Mouse (Mus musculus) heart, embryonic 12.5 days (tissue): ENCODE measurements around the gene Etnk2. TPM values are rescaled to one million over a fixed set of nuclear protein-coding genes. Genes with fewer than 3 reads are reported as not detected.
"Not testable (repeated sequence)": the region's sequence is repeated elsewhere in the genome, so short reads cannot be mapped to it uniquely, and the experiment has no call there.

ENCODE experiments used
- ATAC-seq: fragments of 200-750 bp; cut with Nextera tagmentation; 2 replicates; pipeline ENCODE4 v1.8.0; 2017; ENCODE audit warnings: moderate TSS enrichment, moderate library complexity; ENCODE audit not compliant: insufficient number of reproducible peaks, low FRiP score
- H3K27ac ChIP-seq: fragments of 300-500 bp; sonication (generic); 2 replicates; pipeline ENCODE4 v1.5.1; 2016; ENCODE audit warnings: mild to moderate bottlenecking, moderate library complexity; ENCODE audit not compliant: poor library complexity, severe bottlenecking
- H3K27me3 ChIP-seq: fragments of 300-500 bp; sonication (generic); replicated peaks from 2 replicates; pipeline ENCODE4 v1.6.1; 2016; ENCODE audit warnings: mild to moderate bottlenecking, moderate library complexity
- H3K36me3 ChIP-seq: fragments of 300-500 bp; sonication (generic); 2 replicates; pipeline ENCODE4 v1.6.1; 2016; ENCODE audit warnings: mild to moderate bottlenecking, moderate library complexity
- H3K4me1 ChIP-seq: fragments of 300-500 bp; sonication (generic); replicated peaks from 2 replicates; pipeline ENCODE4 v1.6.1; 2016; ENCODE audit warnings: mild to moderate bottlenecking
- H3K4me2 ChIP-seq: fragments of 300-500 bp; sonication (generic); 2 replicates; pipeline ENCODE4 v1.6.1; 2016; ENCODE audit warnings: mild to moderate bottlenecking, moderate library complexity
- H3K4me3 ChIP-seq: fragments of 300-500 bp; sonication (generic); 2 replicates; pipeline ENCODE4 v1.5.1; 2016; ENCODE audit warnings: mild to moderate bottlenecking
- H3K9ac ChIP-seq: fragments of 300-500 bp; sonication (generic); 2 replicates; pipeline ENCODE4 v1.6.1; 2016; ENCODE audit warnings: mild to moderate bottlenecking, moderate library complexity
- H3K9me3 ChIP-seq: fragments of 300-500 bp; sonication (generic); replicated peaks from 2 replicates; pipeline ENCODE4 v1.6.1; 2016; ENCODE audit warnings: mild to moderate bottlenecking, moderate library complexity
- WGBS: fragments of 180-500 bp; shearing (Covaris S2); methylation state at CpG from one replicate; pipeline ENCODE4 v1.1.7; 2016; 5-methylcytosine and 5-hydroxymethylcytosine counted together
- polyA plus RNA-seq: library from polyadenylated mRNA; unstranded; fragments of >200 nt; fragmentation: Nextera tagmentation; extraction: Ambion mirVana; gene quantifications from 2 replicates; pipeline ENCODE4 v1.2.1, GENCODE M21; 2016

The Etnk2 gene
- polyA plus RNA-seq, 1 experiment from 2014 or later = 1.7 TPM

- peaks cover 57% of the 10 kb centered on the region for H3K27me3 ChIP-seq
- WGBS = 8% methylated on average over 34 of the region's 34 CpGs
- peak overlapping the region; percentile 78 for H3K4me2 ChIP-seq
- peaks cover 9% of the 10 kb centered on the region; the same call in 1 of the 2 replicates for H3K4me1 ChIP-seq
- H3K9ac ChIP-seq = peak overlapping the region; percentile 64
- H3K9me3 ChIP-seq = no peaks in the 10 kb centered on the region
- no peak overlapping the region for H3K27ac ChIP-seq
- no peak for ATAC-seq
- H3K4me3 ChIP-seq = peak overlapping the region; percentile 40
- H3K36me3 ChIP-seq = no peaks in the 10 kb centered on the region
Observed at GRCm38 (mm10) chr1:133328896-133329637, 34.3 kb upstream of the Etnk2 start.

GRCm38 (mm10) chr1:133329638-133329964, 33.8 kb upstream of the Etnk2 start:
- ATAC-seq = no peak
- Histone ChIP-seq H3K9me3 (no peaks in the 10 kb centered on the region), H3K9ac (peak overlapping the region; percentile 64), H3K4me3 (peak overlapping the region; percentile 40), H3K27ac (no peak overlapping the region), H3K36me3 (no peaks in the 10 kb centered on the region), H3K4me2 (peak overlapping the region; percentile 78), H3K4me1 (peaks cover 9% of the 10 kb centered on the region; the same call in 1 of the 2 replicates), H3K27me3 (peaks cover 56% of the 10 kb centered on the region)
- WGBS = 25% methylated on average over 7 of the region's 7 CpGs

- no peak overlapping the region for H3K9ac ChIP-seq
- 55% methylated on average over 3 of the region's 3 CpGs for WGBS
- H3K36me3 ChIP-seq = no peaks in the 10 kb centered on the region
- no peak for ATAC-seq
- H3K4me2 ChIP-seq = no peak overlapping the region
- no peak overlapping the region for H3K4me3 ChIP-seq
- no peaks in the 10 kb centered on the region for H3K9me3 ChIP-seq
- no peak overlapping the region for H3K27ac ChIP-seq
- H3K27me3 ChIP-seq = peaks cover 56% of the 10 kb centered on the region
- H3K4me1 ChIP-seq = peaks cover 9% of the 10 kb centered on the region; the same call in 1 of the 2 replicates
Observed at GRCm38 (mm10) chr1:133331142-133331541, 32.2 kb upstream of the Etnk2 start.

GRCm38 (mm10) chr1:133332656-133333430, 30.5 kb upstream of the Etnk2 start:
- 83% methylated on average over 11 of the region's 11 CpGs for WGBS
- no peak overlapping the region for H3K4me3 ChIP-seq
- no peaks in the 10 kb centered on the region for H3K36me3 ChIP-seq
- no peak overlapping the region for H3K27ac ChIP-seq
- no peak for ATAC-seq
- H3K4me2 ChIP-seq = no peak overlapping the region
- H3K27me3 ChIP-seq = peaks cover 45% of the 10 kb centered on the region
- H3K9me3 ChIP-seq = no peaks in the 10 kb centered on the region
- H3K9ac ChIP-seq = no peak overlapping the region
- H3K4me1 ChIP-seq = peaks cover 9% of the 10 kb centered on the region; the same call in 1 of the 2 replicates

GRCm38 (mm10) chr1:133333937-133334336, 29.4 kb upstream of the Etnk2 start:
- Histone ChIP-seq H3K4me1 (peaks cover 9% of the 10 kb centered on the region; the same call in 1 of the 2 replicates), H3K27ac (no peak overlapping the region), H3K4me2 (no peak overlapping the region), H3K9ac (no peak overlapping the region), H3K4me3 (no peak overlapping the region), H3K36me3 (no peaks in the 10 kb centered on the region), H3K27me3 (peaks cover 34% of the 10 kb centered on the region), H3K9me3 (no peaks in the 10 kb centered on the region)
- WGBS = 75% methylated on average over 6 of the region's 6 CpGs
- ATAC-seq = no peak

GRCm38 (mm10) chr1:133340403-133340802, 23.0 kb upstream of the Etnk2 start:
- ATAC-seq, H3K27me3 ChIP-seq, H3K27ac ChIP-seq, H3K4me3 ChIP-seq, H3K9ac ChIP-seq, H3K9me3 ChIP-seq, H3K4me1 ChIP-seq, H3K4me2 ChIP-seq, H3K36me3 ChIP-seq: not testable (repeated sequence)
- 58% methylated on average over 1 of the region's 1 CpGs for WGBS

- 0 out of 2 replicates have a peak, but pooled peaks cover 4% of the 10 kb centered on the region for H3K9me3 ChIP-seq
- H3K4me2 ChIP-seq = no peak overlapping the region
- H3K4me3 ChIP-seq = no peak overlapping the region
- 87% methylated on average over 2 of the region's 2 CpGs for WGBS
- no peak overlapping the region for H3K9ac ChIP-seq
- H3K36me3 ChIP-seq = no peaks in the 10 kb centered on the region
- H3K27me3 ChIP-seq = no peaks in the 10 kb centered on the region
- no peak for ATAC-seq
- H3K4me1 ChIP-seq = peaks cover 10% of the 10 kb centered on the region
- no peak overlapping the region for H3K27ac ChIP-seq
Observed at GRCm38 (mm10) chr1:133344357-133344756, 19.0 kb upstream of the Etnk2 start.

GRCm38 (mm10) chr1:133346531-133346930, 16.8 kb upstream of the Etnk2 start:
- 0 out of 2 replicates have a peak, but pooled peaks cover 4% of the 10 kb centered on the region for H3K9me3 ChIP-seq
- WGBS = 78% methylated on average over 9 of the region's 9 CpGs
- H3K4me3 ChIP-seq = no peak overlapping the region
- ATAC-seq = no peak
- H3K9ac ChIP-seq = no peak overlapping the region
- H3K4me2 ChIP-seq = no peak overlapping the region
- H3K27me3 ChIP-seq = no peaks in the 10 kb centered on the region
- no peaks in the 10 kb centered on the region for H3K36me3 ChIP-seq
- no peak overlapping the region for H3K27ac ChIP-seq
- peaks cover 17% of the 10 kb centered on the region for H3K4me1 ChIP-seq

GRCm38 (mm10) chr1:133347226-133347625, 16.1 kb upstream of the Etnk2 start:
- Histone ChIP-seq H3K9me3 (0 out of 2 replicates have a peak, but pooled peaks cover 4% of the 10 kb centered on the region), H3K27ac (no peak overlapping the region), H3K4me3 (no peak overlapping the region), H3K27me3 (peaks cover 5% of the 10 kb centered on the region; the same call in 1 of the 2 replicates), H3K9ac (no peak overlapping the region), H3K4me2 (no peak overlapping the region), H3K36me3 (no peaks in the 10 kb centered on the region), H3K4me1 (peaks cover 17% of the 10 kb centered on the region)
- WGBS = 49% methylated on average over 3 of the region's 3 CpGs
- ATAC-seq = no peak

- no peak overlapping the region for H3K9ac ChIP-seq
- WGBS = 55% methylated on average over 11 of the region's 11 CpGs
- 0 out of 2 replicates have a peak, but pooled peaks cover 4% of the 10 kb centered on the region for H3K9me3 ChIP-seq
- ATAC-seq = peak; percentile 36; the same call in 1 of the 2 replicates
- H3K36me3 ChIP-seq = no peaks in the 10 kb centered on the region
- no peak overlapping the region for H3K4me2 ChIP-seq
- peaks cover 17% of the 10 kb centered on the region for H3K4me1 ChIP-seq
- no peak overlapping the region for H3K27ac ChIP-seq
- no peak overlapping the region for H3K4me3 ChIP-seq
- peaks cover 12% of the 10 kb centered on the region; the same call in 1 of the 2 replicates for H3K27me3 ChIP-seq
Observed at GRCm38 (mm10) chr1:133347693-133348520, 15.5 kb upstream of the Etnk2 start.
